Mouse (Mus musculus): ENCODE measurements around the gene Arhgap29.
A peak's percentile ranks its signal among the peaks of the same experiment; 100 is the strongest.

The Arhgap29 gene

GRCm38 (mm10) chr3:121950139-121950538 lies 2.2 kb upstream of the Arhgap29 start:
- peaks cover 5% of the 10 kb centered on the region; the same call in 1 of the 2 replicates for H3K4me1 ChIP-seq (replicated peaks; ENCODE audit: low read depth, low read length)
- no peaks in the 10 kb centered on the region for H3K9me3 ChIP-seq (ENCODE audit: low read length)
- H3K27me3 ChIP-seq (ENCODE audit: insufficient read depth, low read length): peaks cover 30% of the 10 kb centered on the region
- no peaks in the 10 kb centered on the region for H3K36me3 ChIP-seq (ENCODE audit: insufficient read depth, low read length)
- H3K4me3 ChIP-seq (replicated peaks; ENCODE audit: low read length): no peak overlapping the region
- no peak for TF ChIP-seq POU5F1 (IDR thresholded peaks at IDR 0.05; ENCODE audit: borderline replicate concordance, low read length)
- TF ChIP-seq CTCF (conservative IDR thresholded peaks at IDR 0.05; ENCODE audit: low read length): no peak
- TF ChIP-seq NANOG (IDR thresholded peaks at IDR 0.05; ENCODE audit: borderline replicate concordance, low read length): no peak

- Histone ChIP-seq H3K4me1 (replicated peaks; ENCODE audit: low read depth, low read length) (peaks cover 5% of the 10 kb centered on the region; the same call in 1 of the 2 replicates), H3K27me3 (ENCODE audit: insufficient read depth, low read length) (peaks cover 36% of the 10 kb centered on the region), H3K4me3 (replicated peaks; ENCODE audit: low read length) (no peak overlapping the region), H3K36me3 (ENCODE audit: insufficient read depth, low read length) (no peaks in the 10 kb centered on the region), H3K9me3 (ENCODE audit: low read length) (no peaks in the 10 kb centered on the region)
- TF ChIP-seq POU5F1 (IDR thresholded peaks at IDR 0.05; ENCODE audit: borderline replicate concordance, low read length) (no peak), NANOG (IDR thresholded peaks at IDR 0.05; ENCODE audit: borderline replicate concordance, low read length) (no peak), CTCF (conservative IDR thresholded peaks at IDR 0.05; ENCODE audit: low read length) (no peak)
Observed at GRCm38 (mm10) chr3:121951116-121951515, 1.2 kb upstream of the Arhgap29 start.

- TF ChIP-seq NANOG (IDR thresholded peaks at IDR 0.05; ENCODE audit: borderline replicate concordance, low read length): no peak
- no peak for TF ChIP-seq POU5F1 (IDR thresholded peaks at IDR 0.05; ENCODE audit: borderline replicate concordance, low read length)
- TF ChIP-seq CTCF (conservative IDR thresholded peaks at IDR 0.05; ENCODE audit: low read length): no peak
- Histone ChIP-seq H3K27me3 (ENCODE audit: insufficient read depth, low read length) (peaks cover 37% of the 10 kb centered on the region), H3K9me3 (ENCODE audit: low read length) (peaks cover 3% of the 10 kb centered on the region; the same call in 1 of the 2 replicates), H3K4me1 (replicated peaks; ENCODE audit: low read depth, low read length) (peaks cover 5% of the 10 kb centered on the region; the same call in 1 of the 2 replicates), H3K36me3 (ENCODE audit: insufficient read depth, low read length) (no peaks in the 10 kb centered on the region), H3K4me3 (replicated peaks; ENCODE audit: low read length) (peak overlapping the region; percentile 87)
Observed at GRCm38 (mm10) chr3:121953049-121953432, 700 bp downstream of the Arhgap29 start.

GRCm38 (mm10) chr3:121953433-121954161 lies 1.3 kb downstream of the Arhgap29 start:
- H3K4me1 ChIP-seq (replicated peaks; ENCODE audit: low read depth, low read length): peaks cover 5% of the 10 kb centered on the region; the same call in 1 of the 2 replicates
- peak overlapping the region; percentile 87 for H3K4me3 ChIP-seq (replicated peaks; ENCODE audit: low read length)
- peaks cover 37% of the 10 kb centered on the region for H3K27me3 ChIP-seq (ENCODE audit: insufficient read depth, low read length)
- H3K36me3 ChIP-seq (ENCODE audit: insufficient read depth, low read length): no peaks in the 10 kb centered on the region
- H3K9me3 ChIP-seq (ENCODE audit: low read length): peaks cover 3% of the 10 kb centered on the region; the same call in 1 of the 2 replicates
- no peak for TF ChIP-seq POU5F1 (IDR thresholded peaks at IDR 0.05; ENCODE audit: borderline replicate concordance, low read length)
- no peak for TF ChIP-seq CTCF (conservative IDR thresholded peaks at IDR 0.05; ENCODE audit: low read length)
- TF ChIP-seq NANOG (IDR thresholded peaks at IDR 0.05; ENCODE audit: borderline replicate concordance, low read length): no peak

GRCm38 (mm10) chr3:121954421-121954820 lies 2.1 kb downstream of the Arhgap29 start:
- Histone ChIP-seq H3K36me3 (ENCODE audit: insufficient read depth, low read length) (no peaks in the 10 kb centered on the region), H3K4me3 (replicated peaks; ENCODE audit: low read length) (no peak overlapping the region), H3K4me1 (replicated peaks; ENCODE audit: low read depth, low read length) (peaks cover 5% of the 10 kb centered on the region; the same call in 1 of the 2 replicates), H3K9me3 (ENCODE audit: low read length) (peaks cover 3% of the 10 kb centered on the region; the same call in 1 of the 2 replicates), H3K27me3 (ENCODE audit: insufficient read depth, low read length) (peaks cover 37% of the 10 kb centered on the region)
- no peak for TF ChIP-seq NANOG (IDR thresholded peaks at IDR 0.05; ENCODE audit: borderline replicate concordance, low read length)

GRCm38 (mm10) chr3:121955527-121955926 lies 3.2 kb downstream of the Arhgap29 start:
- Histone ChIP-seq H3K4me1 (replicated peaks; ENCODE audit: low read depth, low read length) (peaks cover 5% of the 10 kb centered on the region; the same call in 1 of the 2 replicates), H3K9me3 (ENCODE audit: low read length) (peaks cover 3% of the 10 kb centered on the region; the same call in 1 of the 2 replicates), H3K36me3 (ENCODE audit: insufficient read depth, low read length) (no peaks in the 10 kb centered on the region), H3K4me3 (replicated peaks; ENCODE audit: low read length) (no peak overlapping the region), H3K27me3 (ENCODE audit: insufficient read depth, low read length) (peaks cover 37% of the 10 kb centered on the region)
- TF ChIP-seq POU5F1 (IDR thresholded peaks at IDR 0.05; ENCODE audit: borderline replicate concordance, low read length) (no peak), CTCF (conservative IDR thresholded peaks at IDR 0.05; ENCODE audit: low read length) (no peak), NANOG (IDR thresholded peaks at IDR 0.05; ENCODE audit: borderline replicate concordance, low read length) (no peak)

GRCm38 (mm10) chr3:121956789-121957188 lies 4.4 kb downstream of the Arhgap29 start:
- Histone ChIP-seq H3K4me3 (replicated peaks; ENCODE audit: low read length) (no peak overlapping the region), H3K4me1 (replicated peaks; ENCODE audit: low read depth, low read length) (peaks cover 5% of the 10 kb centered on the region; the same call in 1 of the 2 replicates), H3K9me3 (ENCODE audit: low read length) (peaks cover 3% of the 10 kb centered on the region; the same call in 1 of the 2 replicates), H3K27me3 (ENCODE audit: insufficient read depth, low read length) (peaks cover 37% of the 10 kb centered on the region), H3K36me3 (ENCODE audit: insufficient read depth, low read length) (no peaks in the 10 kb centered on the region)
- no peak for TF ChIP-seq NANOG (IDR thresholded peaks at IDR 0.05; ENCODE audit: borderline replicate concordance, low read length)
- TF ChIP-seq CTCF (conservative IDR thresholded peaks at IDR 0.05; ENCODE audit: low read length): peak; percentile 76

- Histone ChIP-seq H3K4me3 (replicated peaks; ENCODE audit: low read length) (no peak overlapping the region), H3K9me3 (ENCODE audit: low read length) (peaks cover 3% of the 10 kb centered on the region; the same call in 1 of the 2 replicates), H3K4me1 (replicated peaks; ENCODE audit: low read depth, low read length) (peaks cover 5% of the 10 kb centered on the region; the same call in 1 of the 2 replicates), H3K27me3 (ENCODE audit: insufficient read depth, low read length) (peaks cover 31% of the 10 kb centered on the region), H3K36me3 (ENCODE audit: insufficient read depth, low read length) (no peaks in the 10 kb centered on the region)
- TF ChIP-seq CTCF (conservative IDR thresholded peaks at IDR 0.05; ENCODE audit: low read length) (no peak), NANOG (IDR thresholded peaks at IDR 0.05; ENCODE audit: borderline replicate concordance, low read length) (no peak), POU5F1 (IDR thresholded peaks at IDR 0.05; ENCODE audit: borderline replicate concordance, low read length) (no peak)
Observed at GRCm38 (mm10) chr3:121957606-121958344, 5.4 kb downstream of the Arhgap29 start.

Data from E14TG2a.4 (cell line).